Mouse (Mus musculus) ES-CJ7 (cell line): ENCODE measurements around the gene Tmem151b.

Experiments
- DNase-seq: peaks from one replicate; pipeline ENCODE4 v3.0.0; 2011; ENCODE audit warnings: low read depth, low spot score

The Tmem151b gene

DNA sequence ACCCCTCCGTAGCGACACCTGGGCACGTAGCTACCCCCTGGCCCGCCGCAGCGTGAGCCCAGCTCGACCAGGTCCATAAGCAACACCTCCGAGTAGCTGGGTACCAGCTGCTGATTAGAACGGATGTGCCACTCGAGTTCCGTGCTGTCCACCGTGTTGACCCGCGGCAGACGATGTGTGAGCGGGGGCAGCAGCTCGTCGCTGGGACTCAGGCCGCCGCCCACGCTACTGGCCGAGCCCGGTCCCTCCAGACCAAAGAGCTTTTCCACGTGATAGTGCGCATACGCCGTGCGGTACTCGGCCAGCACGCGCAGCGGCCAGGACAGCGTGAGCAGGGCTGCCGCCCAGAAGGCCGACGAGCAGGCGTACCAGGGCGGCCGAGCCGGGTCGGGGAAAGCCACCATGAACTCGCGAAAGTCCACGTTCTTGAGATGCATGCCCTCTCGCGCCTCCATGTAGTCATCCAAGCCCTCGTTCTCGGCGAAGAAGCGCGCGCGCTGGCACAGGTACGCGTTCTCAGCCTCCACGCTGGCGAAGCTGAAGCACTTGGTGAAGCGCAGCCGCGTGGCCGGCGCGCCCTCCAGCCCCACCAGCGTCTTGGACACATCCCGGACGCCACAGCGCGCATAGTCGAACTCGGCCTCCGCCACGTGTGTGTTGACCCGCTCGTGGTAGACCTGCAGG, 4.1 kb downstream of the Tmem151b start:
- DNase-seq = peak; percentile 42

DNA sequence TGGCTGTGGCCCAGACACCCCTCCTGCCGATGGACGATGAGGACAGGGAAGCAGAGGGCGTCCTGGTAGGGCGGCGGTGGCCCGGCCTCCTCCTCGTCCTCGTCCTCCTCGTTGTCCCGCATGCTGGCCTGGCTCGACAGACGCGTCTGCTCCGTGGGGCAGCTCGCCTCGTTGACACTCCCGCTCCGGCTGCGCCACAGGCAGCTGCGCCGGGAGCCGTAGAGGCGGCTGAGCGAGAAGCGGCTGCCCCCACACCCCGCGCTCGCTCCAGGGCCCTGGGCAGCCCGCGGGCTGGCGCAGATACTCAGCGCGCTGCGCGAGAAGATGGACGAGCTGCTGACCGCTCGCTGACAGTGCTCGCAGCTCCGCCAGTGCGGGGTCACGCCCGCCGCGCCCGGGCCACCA, 4.6 kb downstream of the Tmem151b start:
- DNase-seq = no peak

DNA sequence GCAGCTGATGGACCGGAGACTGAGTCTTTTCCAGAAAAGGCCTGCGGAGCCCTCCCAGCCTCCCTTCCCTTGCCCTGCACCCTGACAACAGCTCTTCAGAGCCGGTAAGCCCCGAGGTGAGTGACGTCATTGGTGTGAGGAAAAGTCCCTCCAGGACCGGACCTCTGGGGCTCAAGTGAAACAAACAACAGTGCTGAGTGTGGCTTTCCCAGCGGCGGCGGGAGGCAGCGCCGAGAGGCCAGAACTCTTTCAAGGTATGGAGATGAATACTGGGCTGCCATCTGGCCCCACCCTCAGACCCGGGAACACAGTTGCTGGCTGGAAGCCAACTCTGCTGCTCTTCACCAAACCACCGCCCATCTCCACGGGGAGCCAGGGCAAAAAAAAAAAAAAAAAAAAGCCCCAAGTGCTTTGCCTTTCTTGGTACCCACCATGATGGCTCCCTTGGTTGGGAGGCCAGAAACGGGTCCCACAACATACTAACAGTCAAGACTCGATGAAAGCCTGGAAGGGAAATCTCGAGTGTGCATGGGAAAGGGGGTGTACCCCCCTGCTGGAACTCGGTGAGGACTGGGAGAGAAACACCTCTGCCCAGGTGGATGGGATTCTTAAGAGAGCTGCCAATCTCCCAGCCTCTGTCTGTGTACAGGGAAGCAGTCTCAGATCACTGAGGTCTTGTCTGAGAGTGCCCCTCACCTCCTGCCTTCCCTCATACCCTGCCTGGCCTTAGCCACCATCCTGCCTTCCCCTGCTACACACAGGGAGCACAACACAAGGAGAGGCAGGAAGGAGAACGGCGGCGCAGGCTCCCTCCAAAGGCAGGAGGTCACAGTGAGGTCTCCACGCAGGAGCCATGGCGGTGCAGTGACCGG, 5.2 kb downstream of the Tmem151b start:
- DNase-seq = peak; percentile 96

DNA sequence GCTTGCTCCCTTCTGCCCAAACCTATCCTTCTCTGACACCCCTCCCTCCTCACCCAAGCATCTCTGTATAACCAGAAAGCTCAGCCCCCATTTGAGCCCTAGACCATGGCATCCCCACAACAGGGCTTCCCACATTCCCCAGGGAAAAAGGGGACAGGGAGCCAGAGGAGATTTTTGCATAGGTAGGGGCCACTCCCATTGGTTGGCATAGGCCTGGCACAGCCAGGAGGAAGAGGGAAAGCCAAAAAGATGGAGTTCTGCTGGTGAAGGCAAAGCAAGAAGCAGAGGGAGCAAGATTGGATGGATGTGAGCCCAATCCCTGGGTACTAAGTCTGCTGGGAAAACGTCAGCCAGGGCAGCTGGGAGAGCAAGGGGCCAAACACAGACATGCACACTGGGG, 6.4 kb downstream of the Tmem151b start:
- DNase-seq = no peak

DNA sequence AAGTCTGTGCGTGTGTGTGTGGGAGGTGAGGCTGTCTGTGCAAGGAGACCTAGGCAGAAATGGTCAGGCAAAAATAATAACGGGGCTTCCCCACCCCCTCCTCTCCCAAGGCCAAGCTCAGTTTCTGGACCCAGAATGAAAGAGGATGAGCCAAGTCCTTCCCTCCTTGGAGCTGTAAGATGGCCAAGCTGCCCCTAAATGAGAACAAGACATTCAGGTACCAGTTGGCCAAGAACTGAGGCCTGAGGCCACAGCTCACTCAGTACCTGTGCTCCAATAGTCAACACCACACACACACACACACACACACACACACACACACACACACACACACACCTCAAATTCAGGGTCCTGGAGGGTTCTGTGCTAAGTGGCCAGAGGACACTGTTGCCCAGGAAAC, 6.8 kb downstream of the Tmem151b start:
- no peak for DNase-seq

DNA sequence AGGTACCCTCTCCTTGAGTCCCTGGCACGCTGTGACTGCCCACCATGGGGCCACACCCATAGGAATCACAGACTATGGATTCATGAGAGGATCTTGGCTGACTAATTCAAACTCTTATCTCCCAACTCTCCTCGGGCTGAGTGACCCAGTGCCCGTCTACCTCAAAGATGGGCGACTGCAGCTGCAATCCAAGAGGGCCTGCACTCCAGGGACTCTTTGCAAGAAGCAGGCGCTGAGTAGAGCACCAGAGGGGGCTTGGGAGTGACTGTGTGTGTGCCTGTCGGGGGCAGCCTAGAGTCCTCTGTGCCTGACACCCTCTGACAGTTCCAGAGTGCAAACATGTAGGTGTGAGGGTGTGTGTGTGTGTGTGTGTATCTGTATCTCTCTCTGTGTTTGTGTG, 7.3 kb downstream of the Tmem151b start:
- DNase-seq = no peak

DNA sequence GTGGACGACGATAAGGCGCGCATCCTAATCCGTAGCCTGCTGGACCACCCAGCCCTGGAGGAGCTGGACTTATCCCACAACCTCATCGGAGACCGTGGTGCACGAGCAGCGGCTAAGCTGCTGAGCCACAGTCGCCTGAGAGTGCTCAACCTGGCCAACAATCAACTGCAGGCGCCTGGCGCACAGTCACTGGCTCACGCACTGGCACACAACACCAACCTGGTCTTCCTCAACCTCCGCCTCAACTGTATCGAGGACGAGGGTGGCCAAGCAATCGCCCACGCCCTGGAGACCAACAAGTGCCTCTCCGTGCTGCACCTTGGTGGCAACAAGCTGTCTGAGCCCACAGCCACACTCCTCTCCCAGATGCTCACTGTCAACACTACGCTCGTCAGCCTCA, 9.8 kb downstream of the Tmem151b start:
- no peak for DNase-seq

DNA sequence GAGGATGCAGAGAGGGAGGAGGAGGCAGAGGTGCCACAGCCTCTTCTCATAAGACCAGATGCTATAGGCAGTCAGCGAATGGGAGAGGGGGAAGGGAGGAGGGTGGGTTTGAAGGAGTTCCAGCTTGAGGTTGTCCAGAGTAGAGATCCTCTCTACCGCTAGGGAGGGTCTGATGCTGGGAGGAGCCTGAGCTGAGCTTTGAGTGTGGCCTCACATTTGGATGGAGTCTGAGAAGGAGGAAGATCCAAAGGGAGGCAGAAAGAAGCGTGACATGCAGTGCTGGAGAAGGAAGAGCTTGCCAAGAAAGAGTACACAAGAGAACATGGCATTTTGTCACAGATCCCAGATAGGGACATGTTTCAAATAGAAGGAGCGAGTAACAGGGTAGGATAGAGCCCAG, 11.1 kb downstream of the Tmem151b start:
- no peak for DNase-seq

DNA sequence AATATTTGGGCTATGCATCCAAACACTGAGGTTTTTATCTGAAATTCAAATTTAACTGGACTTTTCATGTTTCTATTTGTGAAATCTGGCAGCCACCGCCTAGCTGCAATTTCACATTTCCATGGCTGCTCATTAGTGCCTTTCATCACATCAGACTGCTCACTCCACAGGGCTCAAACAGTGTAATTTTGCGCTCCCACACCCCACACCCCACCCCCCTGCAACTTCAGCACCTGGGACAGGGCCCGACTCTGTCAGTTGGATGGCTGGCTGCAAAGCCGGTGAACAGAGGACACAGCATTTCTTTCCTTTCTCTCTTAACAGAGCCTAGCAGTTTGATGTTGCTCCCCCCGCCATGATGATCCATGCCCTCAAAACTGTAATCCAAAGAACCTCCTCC, 13.2 kb downstream of the Tmem151b start:
- DNase-seq = no peak

DNA sequence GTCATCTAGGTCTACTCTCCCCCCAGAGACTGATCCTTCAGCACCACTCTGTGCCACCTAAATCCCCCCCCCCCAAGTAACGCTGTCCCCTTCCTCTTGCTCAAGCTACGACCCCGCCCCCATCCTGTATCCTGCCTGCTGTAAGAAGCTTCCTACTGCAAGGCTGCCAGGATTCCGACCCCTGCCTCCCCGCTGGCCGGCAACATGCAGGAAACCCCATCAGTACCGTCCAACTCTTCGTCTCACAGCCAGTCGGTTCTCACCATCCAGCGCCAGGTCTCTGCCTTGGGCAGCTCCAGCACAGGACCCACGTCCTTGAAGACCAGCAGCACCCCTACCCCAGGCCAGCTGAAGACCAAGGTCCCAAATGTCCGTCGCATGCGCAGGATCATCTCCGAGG, 16.6 kb downstream of the Tmem151b start:
- DNase-seq = no peak

DNA sequence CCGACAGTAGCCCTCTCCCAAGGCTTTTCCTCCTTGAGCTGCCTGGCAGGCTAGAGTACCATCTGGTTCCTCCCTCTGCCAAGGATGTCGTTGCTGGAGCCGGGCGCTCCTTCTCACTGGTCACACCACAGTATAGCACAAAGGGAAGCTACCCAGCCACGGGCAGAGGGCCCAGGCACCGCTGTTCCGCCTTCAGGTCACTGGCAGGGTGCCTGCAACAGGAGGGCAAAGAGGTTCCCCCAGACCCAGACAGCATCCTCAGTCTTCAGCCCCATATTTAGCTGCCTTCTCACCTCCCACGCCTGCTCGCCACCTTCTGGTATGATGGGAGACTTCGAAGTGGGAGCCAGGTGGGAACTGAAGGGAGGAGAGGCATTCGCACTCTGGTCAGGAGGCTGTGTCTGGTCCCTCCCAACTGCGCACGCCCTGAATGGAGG, 19.1 kb downstream of the Tmem151b start:
- DNase-seq = peak; percentile 56

DNA sequence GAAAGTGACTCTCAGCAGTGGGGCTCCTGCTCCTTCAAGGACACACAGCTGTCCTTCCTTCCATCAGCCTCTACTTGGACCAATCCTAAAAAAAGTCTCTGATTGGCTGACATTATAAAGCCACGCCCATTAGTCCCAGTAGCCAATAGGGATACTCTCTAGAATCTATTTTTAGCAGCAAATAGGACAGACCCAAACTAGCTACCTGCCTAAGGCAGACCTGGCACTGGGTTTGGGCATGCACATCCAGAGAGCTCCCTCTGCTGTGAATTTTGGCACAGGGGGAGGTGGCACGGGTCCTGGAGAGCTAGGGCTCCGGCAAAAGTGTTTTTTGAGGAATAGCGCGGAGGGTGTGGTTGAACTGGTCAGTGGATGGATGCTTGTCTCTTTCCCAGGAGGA, 22.9 kb downstream of the Tmem151b start:
- DNase-seq = peak; percentile 89

DNA sequence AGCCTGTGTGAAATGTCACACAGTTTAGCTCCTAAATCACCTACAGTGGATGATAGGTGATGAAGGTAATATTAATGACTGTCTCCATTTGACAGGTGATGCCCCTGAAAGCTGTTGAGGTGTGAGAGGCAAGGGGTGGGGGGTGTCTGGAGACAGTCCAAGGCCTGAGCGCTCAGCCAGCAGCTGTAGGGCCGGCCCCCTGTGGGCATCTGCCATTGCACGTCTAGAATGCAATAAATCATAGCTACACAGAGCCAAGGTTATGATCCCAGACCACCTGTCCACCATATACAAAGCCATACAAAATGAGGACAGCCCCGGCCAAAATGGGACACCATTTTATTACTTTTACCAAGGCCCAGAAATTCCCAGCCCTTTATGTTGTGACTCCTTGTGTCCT, 24.5 kb downstream of the Tmem151b start:
- no peak for DNase-seq

DNA sequence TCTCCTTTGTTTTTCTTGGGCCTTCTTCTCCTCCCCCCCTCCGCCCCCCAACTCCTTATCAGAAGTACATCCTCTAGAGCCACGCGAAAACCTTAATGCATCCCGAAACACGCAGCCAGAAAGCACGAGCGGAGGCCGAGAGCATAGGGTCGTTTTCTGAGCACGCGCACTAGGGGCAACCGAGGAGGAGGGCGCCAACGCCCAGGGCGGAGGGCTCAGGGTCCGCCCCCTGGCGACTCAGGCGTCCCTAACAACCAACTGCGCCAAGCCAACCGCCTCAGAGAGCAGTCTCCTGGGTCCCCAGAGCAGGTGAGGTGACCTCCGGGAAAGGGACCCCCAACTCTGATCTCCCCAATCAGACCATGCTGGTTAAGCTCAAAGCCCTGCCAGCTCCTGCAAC, 26.2 kb downstream of the Tmem151b start, which contains the start of gene Tcte1:
Gene Tcte1 (plus strand): TSS at position 172 of the 400 bp plus-strand sequence.
- DNase-seq = peak; percentile 76

DNA sequence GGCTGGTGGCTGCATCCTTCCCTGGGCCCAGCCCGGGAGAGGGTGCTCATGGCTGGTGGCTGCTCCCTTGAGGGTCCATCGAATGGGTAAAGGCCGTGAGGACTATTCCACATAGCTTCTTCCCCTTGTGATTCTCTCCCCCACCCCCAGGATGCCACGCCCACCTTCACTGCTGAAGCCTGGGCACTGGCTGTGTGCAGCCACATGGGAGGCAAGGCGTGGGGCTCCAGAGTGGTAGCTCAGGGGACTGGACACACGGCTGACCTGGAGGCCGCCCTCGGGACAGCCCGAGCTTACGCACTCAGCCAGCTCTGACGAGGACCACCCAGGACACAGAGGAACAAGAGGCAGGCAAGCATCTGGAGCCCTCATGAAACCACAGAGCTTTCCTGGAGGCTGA, 29.3 kb downstream of the Tmem151b start:
- DNase-seq = no peak

DNA sequence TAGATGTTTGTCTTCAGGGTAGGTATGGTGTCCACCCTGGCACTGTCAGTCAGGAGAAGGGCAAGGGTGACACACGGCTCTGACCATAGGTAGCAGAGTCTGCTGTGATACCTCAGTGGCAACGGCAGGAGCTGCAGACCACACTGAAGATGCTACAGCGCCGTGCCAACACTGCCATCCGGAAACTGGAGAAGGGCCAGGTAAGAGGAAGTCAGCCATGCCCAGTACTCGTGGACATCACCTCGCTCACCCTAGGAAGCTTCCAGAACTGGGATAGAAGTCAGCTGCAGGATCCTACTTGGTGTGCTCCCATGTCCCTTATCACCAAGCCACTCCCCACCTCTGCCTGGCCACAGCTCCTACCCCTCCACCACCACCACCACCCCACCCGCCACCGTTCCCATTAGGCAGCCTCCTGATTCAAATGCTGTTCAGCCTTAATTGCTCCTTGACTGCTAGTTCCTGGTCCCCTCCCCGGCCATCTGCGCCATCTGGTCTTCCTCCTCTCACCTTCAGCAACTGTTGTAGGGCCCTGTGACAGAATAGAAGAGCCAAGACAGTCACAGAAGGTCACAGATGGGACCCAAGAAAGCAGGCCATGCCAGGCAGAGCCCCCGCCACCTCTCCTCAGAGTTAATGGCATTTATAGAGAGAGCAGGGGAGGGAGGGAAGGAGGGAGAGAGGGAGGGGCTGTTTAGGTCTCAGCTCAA, 30.6 kb downstream of the Tmem151b start:
- DNase-seq = no peak

DNA sequence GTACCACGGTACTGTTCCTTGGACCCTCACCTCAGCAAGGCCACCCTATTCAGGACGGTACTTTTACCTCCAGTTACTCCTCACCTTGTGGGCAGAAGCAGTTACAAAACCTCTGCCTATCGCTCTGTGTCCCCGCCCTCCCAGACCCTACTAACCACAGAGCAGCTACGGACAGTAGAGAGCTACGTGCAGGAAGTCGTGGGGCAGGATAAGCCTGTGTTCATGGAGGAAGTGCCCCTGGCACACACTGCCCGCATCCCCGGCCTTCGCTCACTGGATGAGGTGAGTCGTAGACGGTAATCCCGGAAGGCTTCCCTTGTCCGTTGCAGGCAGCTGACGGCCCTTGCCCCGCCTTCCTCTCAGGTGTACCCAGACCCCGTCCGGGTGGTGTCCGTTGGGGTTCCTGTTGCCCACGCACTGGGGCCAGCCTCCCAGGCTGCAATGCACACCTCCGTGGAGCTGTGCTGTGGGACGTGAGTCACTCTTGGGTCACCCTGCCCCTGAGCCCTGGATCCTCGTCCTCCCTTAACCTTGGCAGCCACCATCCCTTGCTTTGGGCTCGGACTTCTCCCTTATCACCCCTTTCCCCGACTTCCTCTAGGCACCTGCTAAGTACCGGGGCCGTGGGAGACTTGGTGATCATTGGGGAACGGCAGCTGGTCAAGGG, 31.8 kb downstream of the Tmem151b start:
- no peak for DNase-seq

DNA sequence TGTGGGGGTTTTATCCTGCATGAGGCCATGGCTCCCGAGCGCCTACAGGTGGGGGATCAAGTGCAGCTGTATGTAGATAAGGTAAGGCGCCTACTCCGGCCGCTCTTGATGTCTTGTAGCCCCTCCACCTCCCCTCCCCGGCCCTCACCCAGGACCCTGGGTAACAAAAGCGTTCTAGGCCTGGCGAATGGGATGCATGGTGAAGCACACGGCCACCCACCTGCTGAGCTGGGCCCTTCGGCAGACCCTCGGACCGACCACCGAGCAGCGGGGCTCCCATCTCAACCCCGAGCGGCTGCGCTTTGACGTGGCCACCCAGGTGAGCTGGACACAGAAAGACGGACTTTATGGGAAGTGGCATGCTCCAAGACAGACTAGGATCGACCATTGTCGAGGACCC, 32.3 kb downstream of the Tmem151b start:
- no peak for DNase-seq

DNA sequence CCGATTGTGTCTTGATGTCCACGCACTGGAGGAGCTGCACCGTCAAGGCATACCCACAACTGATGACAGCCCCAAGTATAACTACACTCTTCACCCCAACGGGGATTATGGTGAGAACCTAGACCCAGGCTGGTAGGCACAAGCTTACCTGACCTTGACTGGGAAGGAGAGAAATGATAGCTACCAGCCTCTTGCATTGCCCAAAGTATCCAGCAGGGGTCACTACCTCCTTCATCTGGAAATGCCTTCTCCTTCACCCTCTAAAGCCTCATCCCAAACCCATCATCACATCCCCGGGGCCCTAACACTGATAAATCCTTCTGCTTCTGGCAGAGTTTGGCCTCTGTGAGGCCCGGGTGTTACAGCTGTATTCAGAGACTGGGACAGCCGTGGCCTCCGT, 33.0 kb downstream of the Tmem151b start:
- peak; percentile 87 for DNase-seq

DNA sequence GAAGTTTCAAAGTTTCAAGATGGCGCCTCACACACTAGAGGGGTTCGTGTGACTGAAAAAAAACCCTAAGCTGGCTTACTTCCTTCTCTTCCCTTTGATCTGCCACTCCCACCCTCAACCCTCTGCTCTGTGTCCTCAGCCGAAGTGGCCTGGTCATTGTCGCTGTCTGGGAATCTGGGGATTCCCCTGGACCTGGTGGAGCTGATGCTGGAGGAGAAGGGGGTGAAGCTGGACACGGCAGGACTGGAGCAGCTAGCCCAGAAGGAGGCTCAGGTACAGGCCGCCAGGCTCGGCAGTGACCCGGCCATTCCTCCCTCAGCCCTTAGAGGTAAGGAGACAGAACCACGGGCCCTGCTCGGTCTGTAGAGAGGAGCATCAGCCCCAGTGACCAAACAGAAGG, 33.7 kb downstream of the Tmem151b start:
- DNase-seq = no peak

DNA sequence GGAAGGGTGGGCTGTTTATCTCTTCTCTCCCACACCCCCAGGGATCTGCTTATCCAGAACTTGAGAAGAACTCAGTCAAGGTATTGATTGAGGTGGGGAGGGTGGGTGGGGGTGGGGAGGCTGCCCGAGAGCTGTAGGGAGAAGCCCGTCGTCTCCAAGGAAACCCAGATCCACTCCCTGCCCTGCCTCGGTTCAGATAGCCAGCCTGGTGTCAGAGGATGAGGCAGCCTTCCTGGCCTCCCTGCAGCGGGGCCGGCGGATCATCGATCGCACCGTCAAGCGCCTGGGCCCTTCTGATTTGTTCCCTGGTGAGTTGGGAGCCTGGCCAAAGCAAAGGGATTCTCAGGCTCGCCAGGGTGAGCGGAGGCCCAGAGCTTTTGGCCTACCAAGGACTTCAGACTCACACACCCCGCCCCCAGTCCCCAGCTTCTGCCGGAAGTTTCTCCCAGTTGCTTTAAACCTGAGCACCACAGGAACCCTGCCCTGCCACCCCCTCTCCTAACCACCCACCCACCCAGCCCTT, 34.2 kb downstream of the Tmem151b start:
- DNase-seq = peak; percentile 41

DNA sequence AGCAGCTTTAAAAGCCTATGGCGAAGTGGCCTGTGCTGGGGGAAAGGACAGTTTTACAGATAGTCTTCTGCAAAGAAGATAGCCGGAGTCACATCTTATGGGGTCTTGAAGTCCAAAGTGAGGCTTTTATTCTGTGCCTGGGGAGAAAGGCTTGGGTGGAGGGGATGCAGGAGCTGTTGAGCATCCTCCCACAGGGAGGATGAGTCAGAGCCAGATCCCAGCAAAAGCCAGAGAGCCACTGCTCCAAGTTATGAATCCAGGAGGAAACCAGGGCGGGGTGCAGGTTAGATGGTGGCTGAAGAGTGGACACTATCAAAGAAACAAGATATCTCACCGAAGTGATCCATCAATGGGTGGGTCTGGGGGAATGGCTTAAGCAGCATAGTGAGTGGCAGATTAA, 37.7 kb downstream of the Tmem151b start:
- no peak for DNase-seq
